Mouse (Mus musculus) neutrophil, adult 83 days (primary cell): ENCODE data around the gene Nmi. TPM values are rescaled to one million over a fixed set of nuclear protein-coding genes. Genes with fewer than 3 reads are reported as not detected.

Source experiments
- total RNA-seq, 2 experiments: library from RNA; stranded (reverse); gene quantifications; one replicate each; pipeline ENCODE4 v1.2.4; 2023

Nmi gene
- total RNA-seq = 10 to 100 TPM; 14.5 to 14.9 TPM

DNA sequence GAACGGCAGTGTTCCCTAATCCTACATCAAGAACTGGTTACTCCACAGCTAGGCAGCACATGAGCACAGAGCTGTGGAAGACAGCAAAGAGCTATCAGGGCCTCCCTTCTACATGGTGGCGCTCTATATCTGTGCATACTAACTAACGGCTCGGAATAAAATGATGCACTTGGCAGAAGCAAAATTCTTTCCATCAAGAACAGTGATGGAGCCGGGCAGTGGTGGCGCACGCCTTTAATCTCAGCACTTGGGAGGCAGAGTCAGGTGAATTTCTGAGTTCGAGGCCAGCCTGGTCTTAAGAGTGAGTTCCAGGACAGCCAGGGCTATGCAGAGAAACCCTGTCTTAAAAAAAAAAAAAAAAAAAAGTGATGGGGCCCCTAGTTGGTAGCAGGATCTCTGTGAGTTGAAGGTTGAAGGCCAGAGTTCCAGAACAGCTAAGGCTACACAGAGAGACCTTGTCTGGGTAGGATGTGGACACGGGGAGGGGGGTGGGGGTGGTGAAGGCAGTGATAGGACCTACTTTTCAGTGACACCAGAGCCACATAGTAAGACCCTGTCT lies at the start of gene Nmi:
Nmi (minus strand) TSS at position 85 of the 559 bp plus-strand sequence.

DNA sequence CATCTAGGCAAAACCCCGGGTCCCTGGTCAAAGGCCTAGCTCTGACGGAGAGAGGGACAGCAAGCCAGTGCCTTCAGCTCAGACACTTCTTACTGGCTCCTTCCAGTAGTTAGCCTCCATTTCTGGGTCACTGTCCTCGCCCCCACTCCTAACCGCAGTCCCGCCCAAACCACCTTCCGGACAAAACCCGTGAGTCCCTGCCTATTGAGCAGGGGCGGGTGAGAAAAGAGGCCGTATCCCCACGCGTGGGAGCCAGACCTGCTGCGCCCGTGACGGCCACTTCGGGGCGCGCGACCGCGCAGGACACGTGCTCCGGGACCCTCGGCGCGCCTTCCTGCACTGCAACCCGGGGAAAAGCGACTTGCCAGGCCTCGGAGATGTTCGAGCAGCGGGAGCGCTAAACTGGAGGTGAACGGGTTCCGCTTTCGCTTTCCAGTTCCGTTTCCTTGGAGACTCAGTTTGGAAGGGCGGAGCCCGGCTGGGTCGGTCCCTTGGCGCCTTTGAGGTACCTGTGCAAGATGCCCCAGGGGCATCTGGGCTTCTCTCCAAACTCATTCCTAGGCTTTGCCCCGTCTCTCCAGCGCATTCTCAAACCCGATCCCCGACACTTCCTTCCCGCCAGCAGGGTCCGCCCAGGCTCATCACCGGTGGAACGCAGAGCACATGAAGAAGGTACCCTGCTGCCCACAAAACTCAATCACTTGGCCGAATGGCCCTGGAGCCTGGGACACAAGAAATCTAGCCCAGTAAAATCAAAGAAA lies 38.5 kb downstream of the Nmi start, which contains the start of gene Rbm43:
Rbm43 (minus strand) TSS at position 590 of the 761 bp plus-strand sequence.

Other genes with a start within 250 kb of the Nmi start
- 10 to 100 TPM; 31.6 to 34.1 TPM for gene Rbm43, start 38.3 kb downstream of the Nmi start, total RNA-seq
- gene Tnfaip6, start 64.5 kb upstream of the Nmi start, total RNA-seq = 1 to 10 TPM; 1.1 to 1.7 TPM
- 10 to 100 TPM; 24.3 to 29.9 TPM for gene Rif1, start 99.3 kb upstream of the Nmi start, total RNA-seq